Mouse (Mus musculus): ENCODE results near the gene Slc43a2. TPM values are rescaled to one million over a fixed set of nuclear protein-coding genes. Genes with fewer than 3 reads are reported as not detected.

Slc43a2 gene
- polyA plus RNA-seq, 1 experiment from 2014 or later: 5.6 TPM

- Histone ChIP-seq H3K9ac (ENCODE audit: low read length) (no peak overlapping the region), H3K9me3 (ENCODE audit: control insufficient read depth, low read length) (no peaks in the 10 kb centered on the region), H3K4me2 (ENCODE audit: low read depth) (no peak overlapping the region), H3K4me1 (ENCODE audit: control insufficient read depth, insufficient read depth, low read length) (no peaks in the 10 kb centered on the region), H3K27ac (ENCODE audit: low read depth, low read length) (no peak overlapping the region), H3K36me3 (ENCODE audit: control insufficient read depth, insufficient read depth, low read length) (no peaks in the 10 kb centered on the region), H3K27me3 (ENCODE audit: control insufficient read depth, insufficient read depth, low read length) (no peaks in the 10 kb centered on the region), H3K4me3 (ENCODE audit: low read depth, low read length) (no peak overlapping the region)
- 86% methylated on average over 2 of the region's 2 CpGs for WGBS
- ATAC-seq (ENCODE audit: insufficient read depth, low FRiP score, low TSS enrichment): no peak
- no peak for DNase-seq (ENCODE audit: low spot score)
These were observed 8.7 kb upstream of the Slc43a2 start for GRCm38 (mm10) chr11:75522793-75523192.

GRCm38 (mm10) chr11:75525531-75526125 lies 5.9 kb upstream of the Slc43a2 start:
- DNase-seq (ENCODE audit: low spot score): no peak
- Histone ChIP-seq H3K4me2 (ENCODE audit: low read depth) (no peak overlapping the region), H3K9ac (ENCODE audit: low read length) (no peak overlapping the region), H3K27ac (ENCODE audit: low read depth, low read length) (no peak overlapping the region), H3K27me3 (ENCODE audit: control insufficient read depth, insufficient read depth, low read length) (no peaks in the 10 kb centered on the region), H3K4me3 (ENCODE audit: low read depth, low read length) (no peak overlapping the region), H3K9me3 (ENCODE audit: control insufficient read depth, low read length) (no peaks in the 10 kb centered on the region), H3K4me1 (ENCODE audit: control insufficient read depth, insufficient read depth, low read length) (no peaks in the 10 kb centered on the region), H3K36me3 (ENCODE audit: control insufficient read depth, insufficient read depth, low read length) (no peaks in the 10 kb centered on the region)
- WGBS: 81% methylated on average over 15 of the region's 15 CpGs
- ATAC-seq (ENCODE audit: insufficient read depth, low FRiP score, low TSS enrichment): no peak

- Histone ChIP-seq H3K4me1 (ENCODE audit: control insufficient read depth, insufficient read depth, low read length) (no peaks in the 10 kb centered on the region), H3K27ac (ENCODE audit: low read depth, low read length) (no peak overlapping the region), H3K9me3 (ENCODE audit: control insufficient read depth, low read length) (no peaks in the 10 kb centered on the region), H3K36me3 (ENCODE audit: control insufficient read depth, insufficient read depth, low read length) (no peaks in the 10 kb centered on the region), H3K27me3 (ENCODE audit: control insufficient read depth, insufficient read depth, low read length) (no peaks in the 10 kb centered on the region), H3K4me3 (ENCODE audit: low read depth, low read length) (no peak overlapping the region), H3K9ac (ENCODE audit: low read length) (no peak overlapping the region), H3K4me2 (ENCODE audit: low read depth) (no peak overlapping the region)
- ATAC-seq (ENCODE audit: insufficient read depth, low FRiP score, low TSS enrichment): no peak
- WGBS: 86% methylated on average over 6 of the region's 6 CpGs
- DNase-seq (ENCODE audit: low spot score): no peak
These were observed 4.6 kb upstream of the Slc43a2 start for GRCm38 (mm10) chr11:75526943-75527342.

GRCm38 (mm10) chr11:75529771-75530170 lies 1.7 kb upstream of the Slc43a2 start:
- H3K4me3 ChIP-seq (ENCODE audit: low read depth, low read length): no peak overlapping the region
- WGBS: 56% methylated on average over 4 of the region's 4 CpGs

GRCm38 (mm10) chr11:75530325-75530724 lies 1.2 kb upstream of the Slc43a2 start:
- ATAC-seq (ENCODE audit: insufficient read depth, low FRiP score, low TSS enrichment): 0 out of 2 replicates have a peak, but pooled peaks have one; percentile 37
- Histone ChIP-seq H3K27ac (ENCODE audit: low read depth, low read length) (peak overlapping the region; percentile 92; the same call in 1 of the 2 replicates), H3K9me3 (ENCODE audit: control insufficient read depth, low read length) (no peaks in the 10 kb centered on the region), H3K9ac (ENCODE audit: low read length) (peak overlapping the region; percentile 97), H3K4me1 (ENCODE audit: control insufficient read depth, insufficient read depth, low read length) (peaks cover 5% of the 10 kb centered on the region; the same call in 1 of the 2 replicates), H3K4me3 (ENCODE audit: low read depth, low read length) (peak overlapping the region; percentile 80), H3K36me3 (ENCODE audit: control insufficient read depth, insufficient read depth, low read length) (no peaks in the 10 kb centered on the region), H3K27me3 (ENCODE audit: control insufficient read depth, insufficient read depth, low read length) (no peaks in the 10 kb centered on the region), H3K4me2 (ENCODE audit: low read depth) (peak overlapping the region; percentile 100)
- whole genome bisulfite sequencing: under 1% methylated on average over 10 of the region's 10 CpGs
- peak; percentile 96 for DNase-seq (ENCODE audit: low spot score)

More at GRCm38 (mm10) chr11:75529771-75530170, 1.7 kb upstream of the Slc43a2 start:
- Histone ChIP-seq H3K27ac (ENCODE audit: low read depth, low read length) (no peak overlapping the region), H3K4me1 (ENCODE audit: control insufficient read depth, insufficient read depth, low read length) (peaks cover 5% of the 10 kb centered on the region; the same call in 1 of the 2 replicates), H3K9ac (ENCODE audit: low read length) (no peak overlapping the region), H3K36me3 (ENCODE audit: control insufficient read depth, insufficient read depth, low read length) (no peaks in the 10 kb centered on the region), H3K9me3 (ENCODE audit: control insufficient read depth, low read length) (no peaks in the 10 kb centered on the region), H3K27me3 (ENCODE audit: control insufficient read depth, insufficient read depth, low read length) (no peaks in the 10 kb centered on the region), H3K4me2 (ENCODE audit: low read depth) (no peak overlapping the region)
- DNase-seq (ENCODE audit: low spot score) (no peak), ATAC-seq (ENCODE audit: insufficient read depth, low FRiP score, low TSS enrichment) (no peak)

GRCm38 (mm10) chr11:75530845-75531373 lies 585 bp upstream of the Slc43a2 start:
- Histone ChIP-seq H3K4me2 (ENCODE audit: low read depth) (peak overlapping the region; percentile 100), H3K36me3 (ENCODE audit: control insufficient read depth, insufficient read depth, low read length) (no peaks in the 10 kb centered on the region), H3K4me3 (ENCODE audit: low read depth, low read length) (peak overlapping the region; percentile 80), H3K27ac (ENCODE audit: low read depth, low read length) (peak overlapping the region; percentile 92), H3K9me3 (ENCODE audit: control insufficient read depth, low read length) (no peaks in the 10 kb centered on the region), H3K4me1 (ENCODE audit: control insufficient read depth, insufficient read depth, low read length) (peaks cover 9% of the 10 kb centered on the region; the same call in 1 of the 2 replicates), H3K27me3 (ENCODE audit: control insufficient read depth, insufficient read depth, low read length) (no peaks in the 10 kb centered on the region), H3K9ac (ENCODE audit: low read length) (peak overlapping the region; percentile 97)
- under 1% methylated on average over 31 of the region's 31 CpGs for WGBS
- ATAC-seq (ENCODE audit: insufficient read depth, low FRiP score, low TSS enrichment) (peak; percentile 41), DNase-seq (ENCODE audit: low spot score) (no peak)

GRCm38 (mm10) chr11:75532340-75533277 lies 1.1 kb downstream of the Slc43a2 start:
- no peak for DNase-seq (ENCODE audit: low spot score)
- peaks cover 9% of the 10 kb centered on the region; the same call in 1 of the 2 replicates for H3K4me1 ChIP-seq (ENCODE audit: control insufficient read depth, insufficient read depth, low read length)
- no peak for ATAC-seq (ENCODE audit: insufficient read depth, low FRiP score, low TSS enrichment)
- H3K36me3 ChIP-seq (ENCODE audit: control insufficient read depth, insufficient read depth, low read length): no peaks in the 10 kb centered on the region
- no peaks in the 10 kb centered on the region for H3K27me3 ChIP-seq (ENCODE audit: control insufficient read depth, insufficient read depth, low read length)
- H3K4me2 ChIP-seq (ENCODE audit: low read depth): peak overlapping the region; percentile 100
- peak overlapping the region; percentile 97 for H3K9ac ChIP-seq (ENCODE audit: low read length)
- WGBS: 15% methylated on average over 38 of the region's 38 CpGs
- peak overlapping the region; percentile 80 for H3K4me3 ChIP-seq (ENCODE audit: low read depth, low read length)
- peak overlapping the region; percentile 92 for H3K27ac ChIP-seq (ENCODE audit: low read depth, low read length)
- no peaks in the 10 kb centered on the region for H3K9me3 ChIP-seq (ENCODE audit: control insufficient read depth, low read length)

GRCm38 (mm10) chr11:75533314-75534015 lies 2.0 kb downstream of the Slc43a2 start:
- no peaks in the 10 kb centered on the region for H3K9me3 ChIP-seq (ENCODE audit: control insufficient read depth, low read length)
- H3K9ac ChIP-seq (ENCODE audit: low read length): 0 out of 2 replicates have a peak overlapping the region, but pooled peaks have one; percentile 97
- ATAC-seq (ENCODE audit: insufficient read depth, low FRiP score, low TSS enrichment) (no peak), DNase-seq (ENCODE audit: low spot score) (no peak)
- peaks cover 13% of the 10 kb centered on the region; the same call in 1 of the 2 replicates for H3K4me1 ChIP-seq (ENCODE audit: control insufficient read depth, insufficient read depth, low read length)
- no peaks in the 10 kb centered on the region for H3K36me3 ChIP-seq (ENCODE audit: control insufficient read depth, insufficient read depth, low read length)
- peak overlapping the region; percentile 100 for H3K4me2 ChIP-seq (ENCODE audit: low read depth)
- 0 out of 2 replicates have a peak overlapping the region, but pooled peaks have one; percentile 6 for H3K4me3 ChIP-seq (ENCODE audit: low read depth, low read length)
- no peak overlapping the region for H3K27ac ChIP-seq (ENCODE audit: low read depth, low read length)
- WGBS: 84% methylated on average over 6 of the region's 6 CpGs
- H3K27me3 ChIP-seq (ENCODE audit: control insufficient read depth, insufficient read depth, low read length): no peaks in the 10 kb centered on the region
